In genomic region chr14:62389064-62389728, GRCm38 (mm10) we compare ENCODE assay signal across 10 mouse cellular contexts.
DNase-seq lines count a peak whose midpoint lies in the region; ATAC-seq lines count a peak whose summit lies in the region.
"Had no signal": no experiment of that assay in that cellular context is flagged by ENCODE, and none has a peak within 500 bp of the region (broad histone marks: within the 10 kb centered on the region; RNA-seq: fewer than 3 reads in every experiment).

No protein-coding gene starts in this region.

- 0 out of 2 replicates have a peak overlapping the region, but pooled peaks have one; percentile 0 for H3K4me2 ChIP-seq in heart, embryonic 14.5 days (ENCODE audit: low read length)
- H3K4me2 ChIP-seq in hindbrain, embryonic 14.5 days (replicated peaks): peak overlapping the region; percentile 17; the same call in 1 of the 2 replicates
- H3K4me2 ChIP-seq in midbrain, embryonic 13.5 days (replicated peaks): peak overlapping the region; percentile 34
- H3K4me2 ChIP-seq in kidney, embryonic 15.5 days: no peak overlapping the region
- H3K4me2 ChIP-seq: embryonic facial prominence, embryonic 13.5 days; lung, embryonic 15.5 days had no signal

- H3K4me3 ChIP-seq in heart, embryonic 14.5 days (ENCODE audit: control insufficient read depth in 1 of 2, insufficient read depth in 1 of 2, low read depth in 1 of 2, low read length in 2 of 2): no peak overlapping the region
- H3K4me3 ChIP-seq in hindbrain, embryonic 14.5 days (replicated peaks; ENCODE audit: low read length): no peak overlapping the region
- no peak overlapping the region for H3K4me3 ChIP-seq in midbrain, embryonic 13.5 days (replicated peaks)
- no peak overlapping the region for H3K4me3 ChIP-seq in kidney, embryonic 15.5 days (replicated peaks)
- H3K4me3 ChIP-seq: embryonic facial prominence, embryonic 13.5 days; lung, embryonic 15.5 days had no signal

- no peak overlapping the region for H3K9ac ChIP-seq in heart, embryonic 14.5 days (ENCODE audit: low read length)
- no peak overlapping the region for H3K9ac ChIP-seq in hindbrain, embryonic 14.5 days
- H3K9ac ChIP-seq in midbrain, embryonic 13.5 days (replicated peaks): no peak overlapping the region; the same call in 1 of the 2 replicates
- no peak overlapping the region for H3K9ac ChIP-seq in kidney, embryonic 15.5 days
- H3K9ac ChIP-seq: embryonic facial prominence, embryonic 13.5 days; lung, embryonic 15.5 days had no signal

- no peaks in the 10 kb centered on the region for H3K27me3 ChIP-seq in heart, embryonic 14.5 days (ENCODE audit: control insufficient read depth, insufficient read depth, low read length)
- H3K27me3 ChIP-seq in hindbrain, embryonic 14.5 days (ENCODE audit: control insufficient read depth, insufficient read depth, low read length): no peaks in the 10 kb centered on the region
- H3K27me3 ChIP-seq in midbrain, embryonic 13.5 days: no peaks in the 10 kb centered on the region
- no peaks in the 10 kb centered on the region for H3K27me3 ChIP-seq in kidney, embryonic 15.5 days
- H3K27me3 ChIP-seq: embryonic facial prominence, embryonic 13.5 days; lung, embryonic 15.5 days had no signal

- H3K4me1 ChIP-seq in heart, embryonic 14.5 days (ENCODE audit: control insufficient read depth in 2 of 2, insufficient read depth in 2 of 2, low read length in 2 of 2): peaks cover 9 to 10% of the 10 kb centered on the region in 2 experiments; a peak in 2 of 4 replicates
- peaks cover 11% of the 10 kb centered on the region for H3K4me1 ChIP-seq in hindbrain, embryonic 14.5 days (replicated peaks; ENCODE audit: control insufficient read depth, insufficient read depth, low read length)
- H3K4me1 ChIP-seq in midbrain, embryonic 13.5 days (replicated peaks): peaks cover 17% of the 10 kb centered on the region
- no peaks in the 10 kb centered on the region for H3K4me1 ChIP-seq in kidney, embryonic 15.5 days

- no peak for DNase-seq in heart, adult 8-10 months (ENCODE audit: low spot score)
- DNase-seq in cerebellum, adult 9-10 months: peak; percentile 33
- no peak for DNase-seq in hindbrain, embryonic 14.5 days (ENCODE audit: low spot score)
- no peak for DNase-seq in gastrocnemius, adult 18-20 months (ENCODE audit: low spot score)
- DNase-seq in kidney, adult 11 months: no peak

- H3K36me3 ChIP-seq in heart, embryonic 14.5 days (ENCODE audit: control insufficient read depth, insufficient read depth, low read length): no peaks in the 10 kb centered on the region
- H3K36me3 ChIP-seq in hindbrain, embryonic 14.5 days (replicated peaks; ENCODE audit: control insufficient read depth, insufficient read depth): no peaks in the 10 kb centered on the region
- H3K36me3 ChIP-seq in midbrain, embryonic 13.5 days: no peaks in the 10 kb centered on the region
- H3K36me3 ChIP-seq in kidney, embryonic 15.5 days: no peaks in the 10 kb centered on the region
- H3K36me3 ChIP-seq: embryonic facial prominence, embryonic 13.5 days; lung, embryonic 15.5 days had no signal

- no peaks in the 10 kb centered on the region for H3K9me3 ChIP-seq in heart, embryonic 14.5 days (ENCODE audit: control insufficient read depth, low read length)
- H3K9me3 ChIP-seq in hindbrain, embryonic 14.5 days (ENCODE audit: control insufficient read depth, low read length): no peaks in the 10 kb centered on the region
- H3K9me3 ChIP-seq in midbrain, embryonic 13.5 days: no peaks in the 10 kb centered on the region
- H3K9me3 ChIP-seq in kidney, embryonic 15.5 days (replicated peaks): no peaks in the 10 kb centered on the region
- H3K9me3 ChIP-seq: embryonic facial prominence, embryonic 13.5 days; lung, embryonic 15.5 days had no signal

- peak overlapping the region; percentile 12 to 32; a peak in 3 of 4 replicates for H3K27ac ChIP-seq in heart, embryonic 14.5 days (replicated peaks in 1 of 2; ENCODE audit: control insufficient read depth in 1 of 2, insufficient read depth in 1 of 2, low read depth in 2 of 2, low read length in 2 of 2)
- H3K27ac ChIP-seq in hindbrain, embryonic 14.5 days: peak overlapping the region; percentile 41; the same call in 1 of the 2 replicates
- peak overlapping the region; percentile 79 for H3K27ac ChIP-seq in midbrain, embryonic 13.5 days
- H3K27ac ChIP-seq in kidney, embryonic 15.5 days: no peak overlapping the region
- H3K27ac ChIP-seq: lung, embryonic 15.5 days had no signal

- ATAC-seq in heart, embryonic 14.5 days (ENCODE audit: insufficient number of reproducible peaks, insufficient read depth, low FRiP score, low read depth): peak; percentile 59; the same call in 1 of the 2 replicates
- peak; percentile 59; the same call in 1 of the 2 replicates for ATAC-seq in hindbrain, embryonic 14.5 days (ENCODE audit: low FRiP score)
- ATAC-seq in midbrain, embryonic 13.5 days: peak; percentile 90
- no peak for ATAC-seq in kidney, embryonic 15.5 days (replicated peaks; ENCODE audit: low FRiP score)

- WGBS in heart, embryonic 14.5 days: 71% methylated on average over 6 of the region's 6 CpGs
- WGBS in hindbrain, embryonic 14.5 days: 27% methylated on average over 6 of the region's 6 CpGs
- WGBS in midbrain, embryonic 13.5 days: 15% methylated on average over 6 of the region's 6 CpGs
- WGBS in kidney, embryonic 15.5 days: 66% methylated on average over 6 of the region's 6 CpGs
